In genomic region chr11:72457995-72458496, GRCm38 (mm10) we compare ENCODE assay signal across 9 mouse cellular contexts. TPM values are rescaled to one million over a fixed set of nuclear protein-coding genes. Genes with fewer than 3 reads are reported as not detected.
DNase-seq lines count a peak whose midpoint lies in the region; ATAC-seq and TF ChIP-seq lines count a peak whose summit lies in the region.
"Had no signal": no experiment of that assay in that cellular context is flagged by ENCODE, and none has a peak within 500 bp of the region (broad histone marks: within the 10 kb centered on the region; RNA-seq: fewer than 3 reads in every experiment).

No protein-coding gene starts in this region.

- H3K4me1 ChIP-seq in kidney, embryonic 15.5 days = peaks cover 20% of the 10 kb centered on the region
- H3K4me1 ChIP-seq in forebrain, postnatal 0 days (ENCODE audit: insufficient read depth) = no peaks in the 10 kb centered on the region
- 0 out of 2 replicates have a peak, but pooled peaks cover 3% of the 10 kb centered on the region for H3K4me1 ChIP-seq in neural tube, embryonic 15.5 days
- H3K4me1 ChIP-seq: limb, embryonic 12.5 days had no signal

- peak; percentile 42 to 66 for DNase-seq in adrenal gland, adult (ENCODE audit: inconsistent age in 2 of 2, low spot score in 1 of 2)
- no peak for DNase-seq in adrenal gland, postnatal 25 days
- DNase-seq in heart, adult 8-10 months (ENCODE audit: low spot score) = peak; percentile 70
- DNase-seq in lung, postnatal 14 days = peak; percentile 56
- DNase-seq in cerebellum, adult 11-12 months = no peak
- DNase-seq in forebrain, postnatal 0 days = no peak

- no peaks in the 10 kb centered on the region for H3K27me3 ChIP-seq in kidney, embryonic 15.5 days
- H3K27me3 ChIP-seq in forebrain, postnatal 0 days (ENCODE audit: insufficient read depth, low read length) = no peaks in the 10 kb centered on the region
- H3K27me3 ChIP-seq in neural tube, embryonic 15.5 days (replicated peaks) = no peaks in the 10 kb centered on the region
- H3K27me3 ChIP-seq: limb, embryonic 12.5 days had no signal

- H3K4me2 ChIP-seq in kidney, embryonic 15.5 days = no peak overlapping the region
- H3K4me2 ChIP-seq in forebrain, postnatal 0 days (ENCODE audit: low read depth) = no peak overlapping the region
- no peak overlapping the region for H3K4me2 ChIP-seq in neural tube, embryonic 15.5 days
- H3K4me2 ChIP-seq: limb, embryonic 12.5 days had no signal

- WGBS in kidney, embryonic 15.5 days = 60% methylated on average over 12 of the region's 12 CpGs
- WGBS in forebrain, postnatal 0 days = 75% methylated on average over 12 of the region's 12 CpGs
- WGBS in neural tube, embryonic 15.5 days = 79% methylated on average over 12 of the region's 12 CpGs

- peak overlapping the region; percentile 68; the same call in 1 of the 2 replicates for H3K27ac ChIP-seq in kidney, embryonic 15.5 days
- no peak overlapping the region; the same call in 1 of the 2 replicates for H3K27ac ChIP-seq in forebrain, postnatal 0 days (ENCODE audit: low read depth, low read length)
- H3K27ac ChIP-seq in neural tube, embryonic 15.5 days (replicated peaks) = no peak overlapping the region
- H3K27ac ChIP-seq: limb, embryonic 12.5 days had no signal

- H3K9ac ChIP-seq in kidney, embryonic 15.5 days = no peak overlapping the region
- H3K9ac ChIP-seq in forebrain, postnatal 0 days = no peak overlapping the region
- H3K9ac ChIP-seq in neural tube, embryonic 15.5 days (replicated peaks) = no peak overlapping the region
- H3K9ac ChIP-seq: limb, embryonic 12.5 days had no signal

- ATAC-seq in kidney, embryonic 15.5 days (replicated peaks; ENCODE audit: low FRiP score) = peak; percentile 63
- no peak for ATAC-seq in forebrain, postnatal 0 days
- ATAC-seq in neural tube, embryonic 15.5 days (ENCODE audit: low FRiP score) = no peak

- no peak overlapping the region for H3K4me3 ChIP-seq in kidney, embryonic 15.5 days (replicated peaks)
- H3K4me3 ChIP-seq in forebrain, postnatal 0 days (ENCODE audit: low read depth, low read length) = no peak overlapping the region
- H3K4me3 ChIP-seq in neural tube, embryonic 15.5 days (replicated peaks) = no peak overlapping the region
- H3K4me3 ChIP-seq: limb, embryonic 12.5 days had no signal

- H3K36me3 ChIP-seq in kidney, embryonic 15.5 days = peaks cover 2% of the 10 kb centered on the region; the same call in 1 of the 2 replicates
- peaks cover 47% of the 10 kb centered on the region for H3K36me3 ChIP-seq in forebrain, postnatal 0 days (ENCODE audit: insufficient read depth)
- H3K36me3 ChIP-seq in neural tube, embryonic 15.5 days = peaks cover 58% of the 10 kb centered on the region
- H3K36me3 ChIP-seq: limb, embryonic 12.5 days had no signal

- H3K9me3 ChIP-seq in kidney, embryonic 15.5 days (replicated peaks) = no peaks in the 10 kb centered on the region
- no peaks in the 10 kb centered on the region for H3K9me3 ChIP-seq in forebrain, postnatal 0 days (ENCODE audit: low read length)
- H3K9me3 ChIP-seq in neural tube, embryonic 15.5 days (replicated peaks) = no peaks in the 10 kb centered on the region
- H3K9me3 ChIP-seq: limb, embryonic 12.5 days had no signal

- TF ChIP-seq CTCF in forebrain, postnatal 0 days (IDR thresholded peaks at IDR 0.05; ENCODE audit: low read depth) = no peak

RNA-seq across cellular contexts. Expression of gene Mybbp1a, which starts 16.9 kb away (rescaled TPM):
- total RNA-seq in adrenal gland, postnatal 25 days (2021) = 83.9 and 101 TPM in 2 replicates
- 10 to 100 TPM; 42.4 to 49.4 (median 45.9) TPM for total RNA-seq in heart, adult 8-10 months (2022)
- polyA plus RNA-seq in kidney, embryonic 15.5 days (2015; fragmentation: Nextera tagmentation; extraction: Ambion mirVana) = 162 and 184 TPM in 2 replicates
- 36.9 and 38.0 TPM in 2 replicates for total RNA-seq in forebrain, postnatal 0 days (2014; rRNA removed)
- polyA plus RNA-seq in forebrain, postnatal 0 days (2015; fragmentation: Nextera tagmentation; extraction: Ambion mirVana) = 50.0 and 52.4 TPM in 2 replicates
- 63.1 and 82.7 TPM in 2 replicates for polyA plus RNA-seq in neural tube, embryonic 15.5 days (2015; fragmentation: Nextera tagmentation; extraction: Ambion mirVana)

RNA-seq across cellular contexts. Expression of gene Ggt6, which starts 22.7 kb away (rescaled TPM):
- 3.7 and 4.4 TPM in 2 replicates for total RNA-seq in adrenal gland, postnatal 25 days (2021)
- under 1 TPM in 2 of 4 experiments, not detected in 2; 0.32 to 0.44 TPM for total RNA-seq in heart, adult 8-10 months (2022)
- 0.87 and 0.95 TPM in 2 replicates for polyA plus RNA-seq in kidney, embryonic 15.5 days (2015; fragmentation: Nextera tagmentation; extraction: Ambion mirVana)
- total RNA-seq in forebrain, postnatal 0 days (2014; rRNA removed) = not detected in 2 replicates
- not detected in 2 replicates for polyA plus RNA-seq in forebrain, postnatal 0 days (2015; fragmentation: Nextera tagmentation; extraction: Ambion mirVana)
- polyA plus RNA-seq in neural tube, embryonic 15.5 days (2015; fragmentation: Nextera tagmentation; extraction: Ambion mirVana) = 1.2 TPM in 1 of 2 replicates, not detected in the other

RNA-seq across cellular contexts. Expression of gene Spns2, which starts 31.7 kb away (rescaled TPM):
- total RNA-seq in adrenal gland, postnatal 25 days (2021) = 2.2 and 3.3 TPM in 2 replicates
- 10 to 100 TPM in 1 of 4 experiments, 1 to 10 TPM in 3; 7.4 to 10.2 (median 7.9) TPM for total RNA-seq in heart, adult 8-10 months (2022)
- 2.9 and 3.4 TPM in 2 replicates for polyA plus RNA-seq in kidney, embryonic 15.5 days (2015; fragmentation: Nextera tagmentation; extraction: Ambion mirVana)
- total RNA-seq in forebrain, postnatal 0 days (2014; rRNA removed) = 38.8 and 40.1 TPM in 2 replicates
- polyA plus RNA-seq in forebrain, postnatal 0 days (2015; fragmentation: Nextera tagmentation; extraction: Ambion mirVana) = 6.5 and 6.7 TPM in 2 replicates
- polyA plus RNA-seq in neural tube, embryonic 15.5 days (2015; fragmentation: Nextera tagmentation; extraction: Ambion mirVana) = 9.4 and 12.6 TPM in 2 replicates

RNA-seq across cellular contexts. Expression of gene Smtnl2, which starts 46.5 kb away (rescaled TPM):
- 2.6 and 2.7 TPM in 2 replicates for total RNA-seq in adrenal gland, postnatal 25 days (2021)
- 10 to 100 TPM; 13.6 to 18.9 (median 16.5) TPM for total RNA-seq in heart, adult 8-10 months (2022)
- 109 and 111 TPM in 2 replicates for polyA plus RNA-seq in kidney, embryonic 15.5 days (2015; fragmentation: Nextera tagmentation; extraction: Ambion mirVana)
- 9.7 and 10.4 TPM in 2 replicates for total RNA-seq in forebrain, postnatal 0 days (2014; rRNA removed)
- 8.4 and 10.2 TPM in 2 replicates for polyA plus RNA-seq in forebrain, postnatal 0 days (2015; fragmentation: Nextera tagmentation; extraction: Ambion mirVana)
- polyA plus RNA-seq in neural tube, embryonic 15.5 days (2015; fragmentation: Nextera tagmentation; extraction: Ambion mirVana) = 10.2 and 16.1 TPM in 2 replicates

Comparison
In these comparisons a context has a peak if more than half of its experiments do, and no peak if none do; other contexts are left out.
1. DNase-seq: peak in adrenal gland, adult (2 of 2), heart, adult 8-10 months (single experiment) and lung, postnatal 14 days (single experiment); none in adrenal gland, postnatal 25 days (single experiment), cerebellum, adult 11-12 months (single experiment) and forebrain, postnatal 0 days (single experiment).